Mouse (Mus musculus): ENCODE data around the gene Raver1. TPM values are rescaled to one million over a fixed set of nuclear protein-coding genes. Genes with fewer than 3 reads are reported as not detected.

Gene Raver1
- polyA plus RNA-seq, 1 experiment from 2014 or later, result 33.5 TPM

- Histone ChIP-seq H3K9me3 (replicated peaks) (no peaks in the 10 kb centered on the region), H3K4me1 (replicated peaks) (0 out of 2 replicates have a peak, but pooled peaks cover 7% of the 10 kb centered on the region), H3K9ac (no peak overlapping the region), H3K36me3 (0 out of 2 replicates have a peak, but pooled peaks cover 3% of the 10 kb centered on the region), H3K4me2 (no peak overlapping the region), H3K27me3 (no peaks in the 10 kb centered on the region), H3K27ac (no peak overlapping the region), H3K4me3 (no peak overlapping the region)
- no peak for ATAC-seq (replicated peaks; ENCODE audit: insufficient number of reproducible peaks, insufficient read depth, low FRiP score, low read depth)
- WGBS, result 87% methylated on average over 2 of the region's 2 CpGs
Observed at GRCm38 (mm10) chr9:21102076-21102475, 10.3 kb upstream of the Raver1 start.

DNA sequence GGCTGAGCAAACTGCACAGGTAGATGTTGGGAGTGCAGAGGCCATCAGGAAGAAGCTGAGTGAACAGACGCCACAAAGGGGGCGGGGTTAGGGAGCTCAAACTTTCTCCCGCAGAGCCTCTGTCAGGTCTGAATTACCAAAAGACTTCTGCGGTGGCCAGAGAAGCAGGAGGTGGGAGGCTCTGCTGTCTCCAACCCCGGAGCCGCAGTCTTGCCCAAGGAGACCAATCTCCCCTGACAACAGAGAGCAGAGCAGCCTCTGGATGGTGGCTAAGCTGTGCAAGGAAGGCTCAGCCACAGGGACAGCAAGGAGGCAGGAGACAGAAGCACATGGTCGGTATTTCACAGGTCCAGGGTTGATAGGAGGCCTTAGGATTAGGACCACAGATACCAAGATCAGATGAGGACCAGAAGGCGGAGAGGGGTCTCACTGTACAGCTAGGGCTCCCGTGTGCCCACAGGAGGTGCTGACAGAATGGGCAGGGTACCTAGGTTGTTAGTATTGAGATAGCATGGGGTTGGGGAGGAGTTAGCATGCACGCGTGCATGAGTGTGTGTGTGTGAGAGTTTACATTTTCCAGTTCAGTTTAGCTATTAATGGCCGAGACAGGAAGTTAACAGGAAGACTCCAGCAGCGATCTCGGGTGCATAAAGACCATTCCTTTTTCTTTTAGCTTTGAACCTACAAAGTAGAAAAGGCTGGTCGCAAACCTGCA, 8.8 kb upstream of the Raver1 start:
- no peaks in the 10 kb centered on the region for H3K36me3 ChIP-seq
- H3K27me3 ChIP-seq, result no peaks in the 10 kb centered on the region
- no peak for ATAC-seq (replicated peaks; ENCODE audit: insufficient number of reproducible peaks, insufficient read depth, low FRiP score, low read depth)
- 38% methylated on average over 15 of the region's 15 CpGs for WGBS
- H3K4me2 ChIP-seq, result peak overlapping the region; percentile 18; the same call in 1 of the 2 replicates
- H3K4me1 ChIP-seq (replicated peaks), result 0 out of 2 replicates have a peak, but pooled peaks cover 7% of the 10 kb centered on the region
- H3K27ac ChIP-seq, result no peak overlapping the region
- no peak overlapping the region for H3K4me3 ChIP-seq
- H3K9ac ChIP-seq, result no peak overlapping the region
- H3K9me3 ChIP-seq (replicated peaks), result no peaks in the 10 kb centered on the region

- no peak overlapping the region for H3K27ac ChIP-seq
- H3K4me3 ChIP-seq, result no peak overlapping the region
- no peaks in the 10 kb centered on the region for H3K27me3 ChIP-seq
- no peak for ATAC-seq (replicated peaks; ENCODE audit: insufficient number of reproducible peaks, insufficient read depth, low FRiP score, low read depth)
- 0 out of 2 replicates have a peak, but pooled peaks cover 7% of the 10 kb centered on the region for H3K4me1 ChIP-seq (replicated peaks)
- 60% methylated on average over 8 of the region's 8 CpGs for WGBS
- H3K9ac ChIP-seq, result no peak overlapping the region
- no peaks in the 10 kb centered on the region for H3K9me3 ChIP-seq (replicated peaks)
- H3K4me2 ChIP-seq, result no peak overlapping the region
- H3K36me3 ChIP-seq, result no peaks in the 10 kb centered on the region
Observed at GRCm38 (mm10) chr9:21097793-21098192, 6.0 kb upstream of the Raver1 start.

- Histone ChIP-seq H3K9me3 (replicated peaks) (no peaks in the 10 kb centered on the region), H3K27ac (no peak overlapping the region), H3K4me2 (no peak overlapping the region), H3K27me3 (no peaks in the 10 kb centered on the region), H3K36me3 (no peaks in the 10 kb centered on the region), H3K9ac (no peak overlapping the region), H3K4me1 (replicated peaks) (peaks cover 12% of the 10 kb centered on the region; the same call in 1 of the 2 replicates), H3K4me3 (no peak overlapping the region)
- 90% methylated on average over 4 of the region's 4 CpGs for WGBS
- ATAC-seq (replicated peaks; ENCODE audit: insufficient number of reproducible peaks, insufficient read depth, low FRiP score, low read depth), result no peak
Observed at GRCm38 (mm10) chr9:21095958-21096357, 4.2 kb upstream of the Raver1 start.

DNA sequence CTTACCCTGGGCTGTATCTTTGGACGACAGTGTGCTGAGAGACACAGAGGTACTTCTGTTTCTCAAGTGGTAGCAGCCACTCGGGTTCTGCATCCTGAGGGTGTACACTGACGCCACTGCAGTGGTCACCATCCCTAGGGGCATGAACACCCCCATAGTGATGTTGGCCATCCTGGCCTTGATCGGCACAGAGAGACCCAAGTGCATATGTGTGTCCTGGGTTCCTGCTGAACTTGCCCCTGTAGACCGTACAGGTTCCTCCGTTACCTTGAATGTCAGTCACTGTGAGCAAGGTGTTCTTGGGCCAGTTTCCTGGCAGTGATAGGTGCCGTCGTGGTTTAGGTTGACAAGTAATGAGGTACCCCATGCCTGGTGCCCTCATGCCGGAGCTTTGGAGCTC, 1.6 kb upstream of the Raver1 start:
- H3K4me2 ChIP-seq, result no peak overlapping the region
- no peaks in the 10 kb centered on the region for H3K27me3 ChIP-seq
- H3K36me3 ChIP-seq, result peaks cover 20% of the 10 kb centered on the region
- H3K27ac ChIP-seq, result no peak overlapping the region
- WGBS, result 90% methylated on average over 9 of the region's 9 CpGs
- H3K4me1 ChIP-seq (replicated peaks), result peaks cover 28% of the 10 kb centered on the region
- H3K9ac ChIP-seq, result no peak overlapping the region
- ATAC-seq (replicated peaks; ENCODE audit: insufficient number of reproducible peaks, insufficient read depth, low FRiP score, low read depth), result no peak
- no peaks in the 10 kb centered on the region for H3K9me3 ChIP-seq (replicated peaks)
- no peak overlapping the region for H3K4me3 ChIP-seq

DNA sequence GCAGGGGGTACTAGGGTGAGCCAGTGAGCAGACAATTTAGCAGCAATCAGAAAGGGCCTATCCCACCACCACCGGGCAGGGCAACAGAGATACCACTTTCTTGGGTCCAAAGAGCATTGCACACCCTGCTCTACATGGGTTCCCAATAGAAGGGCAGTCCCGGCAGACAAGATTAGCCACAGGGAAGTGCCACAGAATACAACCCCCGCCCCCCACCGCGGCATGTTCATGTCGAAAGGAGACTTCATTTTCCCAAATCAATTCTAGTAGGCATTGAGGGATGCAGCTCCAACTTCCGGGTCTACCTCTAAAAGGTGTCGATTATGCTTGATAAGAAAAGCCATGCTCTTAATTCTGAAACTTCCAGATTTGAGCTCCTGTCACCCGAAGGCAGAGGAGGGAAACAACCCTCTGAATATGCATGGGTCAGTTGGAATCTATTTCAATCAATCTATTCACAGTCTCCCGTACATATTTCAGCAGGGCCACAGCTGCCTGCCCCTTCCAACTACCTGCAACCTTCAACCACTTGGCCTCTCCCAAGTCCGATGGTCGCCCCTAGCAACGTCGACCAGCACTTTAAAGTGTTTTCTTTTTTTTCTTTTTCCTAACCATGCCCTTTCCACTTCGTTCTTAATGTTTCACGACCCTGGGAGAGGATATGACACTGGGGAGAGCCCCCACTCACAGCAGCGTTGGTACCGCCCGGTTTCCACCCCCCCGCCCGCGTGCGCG, 669 bp downstream of the Raver1 start:
- Histone ChIP-seq H3K36me3 (peaks cover 40% of the 10 kb centered on the region), H3K9ac (peak overlapping the region; percentile 73), H3K4me2 (peak overlapping the region; percentile 85), H3K27me3 (no peaks in the 10 kb centered on the region), H3K4me1 (replicated peaks) (peaks cover 24% of the 10 kb centered on the region), H3K9me3 (replicated peaks) (no peaks in the 10 kb centered on the region), H3K4me3 (peak overlapping the region; percentile 74), H3K27ac (peak overlapping the region; percentile 90)
- peak; percentile 2; the same call in 1 of the 2 replicates for ATAC-seq (replicated peaks; ENCODE audit: insufficient number of reproducible peaks, insufficient read depth, low FRiP score, low read depth)
- WGBS, result 1% methylated on average over 24 of the region's 24 CpGs

DNA sequence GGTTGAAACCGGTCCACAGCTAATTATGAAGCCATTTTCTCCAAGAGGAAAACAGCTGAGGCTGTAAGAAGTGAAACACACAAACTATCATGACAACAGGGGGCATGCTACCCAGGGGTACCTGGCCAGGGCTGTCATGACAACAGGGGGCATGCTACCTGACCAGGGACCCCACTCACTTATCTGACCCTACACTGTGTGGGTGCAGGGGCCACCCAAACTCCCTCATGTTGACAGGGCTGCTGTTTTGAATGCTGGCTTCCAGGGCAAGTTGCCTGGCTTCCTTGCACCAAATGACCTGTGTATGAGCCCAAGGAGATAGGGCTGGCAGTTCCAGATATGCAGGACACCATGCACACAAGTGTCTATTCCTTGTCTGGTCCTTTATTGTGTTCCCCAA, 1.3 kb downstream of the Raver1 start:
- Histone ChIP-seq H3K36me3 (peaks cover 46% of the 10 kb centered on the region), H3K27me3 (no peaks in the 10 kb centered on the region), H3K9me3 (replicated peaks) (no peaks in the 10 kb centered on the region), H3K4me1 (replicated peaks) (peaks cover 24% of the 10 kb centered on the region), H3K4me3 (peak overlapping the region; percentile 74), H3K4me2 (peak overlapping the region; percentile 85), H3K27ac (no peak overlapping the region), H3K9ac (peak overlapping the region; percentile 73)
- no peak for ATAC-seq (replicated peaks; ENCODE audit: insufficient number of reproducible peaks, insufficient read depth, low FRiP score, low read depth)
- WGBS, result 85% methylated on average over 1 of the region's 1 CpGs

DNA sequence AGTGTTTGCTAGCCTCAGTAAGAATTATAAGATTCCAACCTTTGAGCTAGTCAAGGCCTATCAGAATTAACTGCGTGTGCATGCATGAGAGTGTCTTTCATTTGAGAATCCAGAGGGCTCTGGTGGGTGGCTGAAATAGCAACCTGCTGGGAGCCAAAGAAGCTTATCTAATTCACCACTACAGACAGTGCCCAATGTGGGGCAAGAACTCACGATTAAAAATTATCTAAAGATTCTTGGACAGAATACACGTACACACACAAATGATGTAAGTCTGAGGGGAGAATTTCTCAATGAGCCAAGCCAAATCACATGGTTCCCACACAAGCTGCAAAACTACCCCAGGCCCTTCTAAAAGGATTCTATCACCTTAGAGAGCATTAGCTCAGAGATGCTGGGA, 8.5 kb downstream of the Raver1 start:
- Histone ChIP-seq H3K4me1 (replicated peaks) (0 out of 2 replicates have a peak, but pooled peaks cover 3% of the 10 kb centered on the region), H3K36me3 (peaks cover 88% of the 10 kb centered on the region), H3K27me3 (no peaks in the 10 kb centered on the region), H3K9me3 (replicated peaks) (no peaks in the 10 kb centered on the region), H3K9ac (no peak overlapping the region), H3K4me2 (no peak overlapping the region), H3K4me3 (no peak overlapping the region), H3K27ac (no peak overlapping the region)
- ATAC-seq (replicated peaks; ENCODE audit: insufficient number of reproducible peaks, insufficient read depth, low FRiP score, low read depth), result peak; percentile 20; the same call in 1 of the 2 replicates
- 59% methylated on average over 3 of the region's 3 CpGs for WGBS

- Histone ChIP-seq H3K4me2 (no peak overlapping the region), H3K4me1 (replicated peaks) (0 out of 2 replicates have a peak, but pooled peaks cover 3% of the 10 kb centered on the region), H3K9me3 (replicated peaks) (no peaks in the 10 kb centered on the region), H3K27me3 (no peaks in the 10 kb centered on the region), H3K36me3 (peaks cover 90% of the 10 kb centered on the region), H3K4me3 (no peak overlapping the region), H3K9ac (no peak overlapping the region), H3K27ac (no peak overlapping the region)
- ATAC-seq (replicated peaks; ENCODE audit: insufficient number of reproducible peaks, insufficient read depth, low FRiP score, low read depth), result no peak
- 83% methylated on average over 9 of the region's 9 CpGs for WGBS
Observed at GRCm38 (mm10) chr9:21081127-21081526, 10.7 kb downstream of the Raver1 start.

- Histone ChIP-seq H3K4me1 (replicated peaks) (peaks cover 15% of the 10 kb centered on the region), H3K9me3 (replicated peaks) (no peaks in the 10 kb centered on the region), H3K4me2 (no peak overlapping the region), H3K36me3 (peaks cover 55% of the 10 kb centered on the region), H3K4me3 (no peak overlapping the region), H3K27ac (no peak overlapping the region), H3K27me3 (no peaks in the 10 kb centered on the region), H3K9ac (no peak overlapping the region)
- ATAC-seq (replicated peaks; ENCODE audit: insufficient number of reproducible peaks, insufficient read depth, low FRiP score, low read depth), result no peak
- WGBS, result 80% methylated on average over 3 of the region's 3 CpGs
Observed at GRCm38 (mm10) chr9:21075625-21076024, 16.2 kb downstream of the Raver1 start.

DNA sequence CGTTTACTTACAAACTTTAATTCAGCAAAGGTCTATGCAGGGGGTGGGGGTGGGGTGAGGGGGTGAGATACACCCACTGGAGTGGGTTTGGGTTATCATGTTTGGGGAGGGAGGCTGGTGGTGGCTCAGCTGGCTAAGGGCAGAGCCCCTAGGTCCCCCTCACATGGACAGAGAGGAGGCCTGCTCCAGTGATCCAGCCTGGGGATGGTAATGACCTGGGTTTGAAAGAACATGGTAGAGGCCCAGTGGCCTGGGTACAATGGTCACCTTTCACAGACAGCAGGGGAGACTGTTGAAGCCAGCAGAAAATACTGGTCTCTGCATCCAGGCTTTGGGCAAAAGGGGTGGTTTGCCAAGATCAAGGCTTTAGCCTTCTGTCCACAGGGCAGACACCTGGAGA, 17.6 kb downstream of the Raver1 start:
- H3K4me2 ChIP-seq, result no peak overlapping the region
- peaks cover 41% of the 10 kb centered on the region for H3K36me3 ChIP-seq
- H3K27ac ChIP-seq, result peak overlapping the region; percentile 60; the same call in 1 of the 2 replicates
- WGBS, result 76% methylated on average over 1 of the region's 1 CpGs
- no peaks in the 10 kb centered on the region for H3K27me3 ChIP-seq
- H3K9ac ChIP-seq, result no peak overlapping the region
- no peak for ATAC-seq (replicated peaks; ENCODE audit: insufficient number of reproducible peaks, insufficient read depth, low FRiP score, low read depth)
- H3K9me3 ChIP-seq (replicated peaks), result no peaks in the 10 kb centered on the region
- H3K4me3 ChIP-seq, result no peak overlapping the region
- peaks cover 15% of the 10 kb centered on the region for H3K4me1 ChIP-seq (replicated peaks)
